Mouse (Mus musculus) megakaryocyte, embryonic 14.5 days (primary cell): ENCODE results near the gene Rab5a. TPM values are rescaled to one million over a fixed set of nuclear protein-coding genes. Genes with fewer than 3 reads are reported as not detected.

Experiments
- H3K27me3 ChIP-seq: replicated peaks from 2 replicates; pipeline ENCODE3; 2012; ENCODE audit warnings: inconsistent platforms
- H3K36me3 ChIP-seq: replicated peaks from 2 replicates; pipeline ENCODE3; 2012; ENCODE audit warnings: low read length, inconsistent platforms, mixed read lengths
- H3K4me1 ChIP-seq: 2 replicates; pipeline ENCODE4 v1.6.1; 2012; ENCODE audit warnings: inconsistent platforms
- H3K4me3 ChIP-seq: replicated peaks from 2 replicates; pipeline ENCODE3; 2012; ENCODE audit warnings: moderate library complexity, mild to moderate bottlenecking, inconsistent platforms
- H3K9me3 ChIP-seq: 2 replicates; pipeline ENCODE4 v1.6.1; 2012; ENCODE audit warnings: inconsistent platforms
- FLI1 ChIP-seq: IDR thresholded peaks from 2 replicates; pipeline ENCODE4 v1.6.1; 2012; ENCODE audit warnings: low read length, inconsistent platforms, mixed read lengths
- GATA1 ChIP-seq: IDR thresholded peaks from 3 replicates; pipeline ENCODE4 v1.6.1; 2012; ENCODE audit warnings: mixed read lengths, low read length, inconsistent platforms, borderline replicate concordance
- polyA plus RNA-seq: library from polyadenylated mRNA; stranded (reverse); fragments of >175 nt; gene quantifications from 2 replicates; pipeline ENCODE4 v1.2.3, GENCODE M21; 2012; ENCODE audit warnings: low replicate concordance; ENCODE audit not compliant: insufficient read depth

Rab5a gene
- polyA plus RNA-seq, 1 experiment = 7.2 TPM

GRCm38 (mm10) chr17:53542536-53542935, 63.5 kb downstream of the Rab5a start:
- Histone ChIP-seq H3K4me3 (no peak overlapping the region), H3K27me3 (peaks cover 3% of the 10 kb centered on the region), H3K4me1 (no peaks in the 10 kb centered on the region), H3K36me3 (no peaks in the 10 kb centered on the region), H3K9me3 (no peaks in the 10 kb centered on the region)
- TF ChIP-seq FLI1 = no peak
- TF ChIP-seq GATA1 = no peak

GRCm38 (mm10) chr17:53543591-53544324, 64.7 kb downstream of the Rab5a start:
- TF ChIP-seq FLI1 (no peak), GATA1 (no peak)
- H3K9me3 ChIP-seq = no peaks in the 10 kb centered on the region

GRCm38 (mm10) chr17:53551306-53552299, 72.6 kb downstream of the Rab5a start:
- Histone ChIP-seq H3K9me3 (peaks cover 9% of the 10 kb centered on the region), H3K27me3 (no peaks in the 10 kb centered on the region), H3K36me3 (no peaks in the 10 kb centered on the region), H3K4me3 (no peak overlapping the region), H3K4me1 (no peaks in the 10 kb centered on the region)
- TF ChIP-seq FLI1 = no peak
- TF ChIP-seq GATA1 = no peak

More at GRCm38 (mm10) chr17:53543591-53544324, 64.7 kb downstream of the Rab5a start:
- Histone ChIP-seq H3K4me1 (no peaks in the 10 kb centered on the region), H3K27me3 (peaks cover 3% of the 10 kb centered on the region), H3K36me3 (no peaks in the 10 kb centered on the region), H3K4me3 (no peak overlapping the region)

- peaks cover 9% of the 10 kb centered on the region for H3K9me3 ChIP-seq
- no peak overlapping the region for H3K4me3 ChIP-seq
- H3K36me3 ChIP-seq = no peaks in the 10 kb centered on the region
- TF ChIP-seq GATA1 (no peak), FLI1 (no peak)
- H3K4me1 ChIP-seq = peaks cover 8% of the 10 kb centered on the region
- H3K27me3 ChIP-seq = no peaks in the 10 kb centered on the region
Observed at GRCm38 (mm10) chr17:53554088-53554487, 75.1 kb downstream of the Rab5a start.

GRCm38 (mm10) chr17:53554813-53555212, 75.8 kb downstream of the Rab5a start:
- H3K27me3 ChIP-seq = no peaks in the 10 kb centered on the region
- peaks cover 6% of the 10 kb centered on the region for H3K9me3 ChIP-seq
- peaks cover 11% of the 10 kb centered on the region for H3K4me1 ChIP-seq
- H3K4me3 ChIP-seq = no peak overlapping the region
- no peak for TF ChIP-seq FLI1
- TF ChIP-seq GATA1 = no peak
- no peaks in the 10 kb centered on the region for H3K36me3 ChIP-seq

Other genes with a start within 250 kb of the Rab5a start
- gene Efhb, start 15.9 kb upstream of the Rab5a start, polyA plus RNA-seq = not detected in 2 replicates
- gene Pp2d1, start 60.2 kb downstream of the Rab5a start, polyA plus RNA-seq = not detected in 2 replicates
- gene Kat2b, start 87.6 kb downstream of the Rab5a start, polyA plus RNA-seq = 0.39 and 0.47 TPM in 2 replicates
- gene Sgo1, start 210.1 kb downstream of the Rab5a start, polyA plus RNA-seq = 2.9 TPM in 1 of 2 replicates, not detected in the other